Mouse (Mus musculus): ENCODE data around the gene Fgr. TPM values are rescaled to one million over a fixed set of nuclear protein-coding genes. Genes with fewer than 3 reads are reported as not detected.

Fgr gene
- polyA plus RNA-seq, 1 experiment from 2014 or later: 0.99 TPM

GRCm38 (mm10) chr4:133045771-133046474 is 72.0 kb downstream of the Fgr start:
- no peak overlapping the region for H3K4me3 ChIP-seq (ENCODE audit: low read depth, low read length)
- DNase-seq (ENCODE audit: low spot score) (no peak), ATAC-seq (replicated peaks; ENCODE audit: low FRiP score, low TSS enrichment, low read depth) (no peak)
- H3K4me1 ChIP-seq (replicated peaks; ENCODE audit: control insufficient read depth, insufficient read depth, low read length): peaks cover 90% of the 10 kb centered on the region
- H3K36me3 ChIP-seq (ENCODE audit: control insufficient read depth, insufficient read depth, low read length): no peaks in the 10 kb centered on the region
- no peak overlapping the region for H3K27ac ChIP-seq (ENCODE audit: low read depth)
- H3K9me3 ChIP-seq (ENCODE audit: control insufficient read depth, low read length): no peaks in the 10 kb centered on the region
- WGBS: 41% methylated on average over 11 of the region's 11 CpGs
- no peak overlapping the region for H3K9ac ChIP-seq (ENCODE audit: low read length)
- no peaks in the 10 kb centered on the region for H3K27me3 ChIP-seq (replicated peaks; ENCODE audit: control insufficient read depth, insufficient read depth, low read length)
- H3K4me2 ChIP-seq (ENCODE audit: low read length): no peak overlapping the region

DNA sequence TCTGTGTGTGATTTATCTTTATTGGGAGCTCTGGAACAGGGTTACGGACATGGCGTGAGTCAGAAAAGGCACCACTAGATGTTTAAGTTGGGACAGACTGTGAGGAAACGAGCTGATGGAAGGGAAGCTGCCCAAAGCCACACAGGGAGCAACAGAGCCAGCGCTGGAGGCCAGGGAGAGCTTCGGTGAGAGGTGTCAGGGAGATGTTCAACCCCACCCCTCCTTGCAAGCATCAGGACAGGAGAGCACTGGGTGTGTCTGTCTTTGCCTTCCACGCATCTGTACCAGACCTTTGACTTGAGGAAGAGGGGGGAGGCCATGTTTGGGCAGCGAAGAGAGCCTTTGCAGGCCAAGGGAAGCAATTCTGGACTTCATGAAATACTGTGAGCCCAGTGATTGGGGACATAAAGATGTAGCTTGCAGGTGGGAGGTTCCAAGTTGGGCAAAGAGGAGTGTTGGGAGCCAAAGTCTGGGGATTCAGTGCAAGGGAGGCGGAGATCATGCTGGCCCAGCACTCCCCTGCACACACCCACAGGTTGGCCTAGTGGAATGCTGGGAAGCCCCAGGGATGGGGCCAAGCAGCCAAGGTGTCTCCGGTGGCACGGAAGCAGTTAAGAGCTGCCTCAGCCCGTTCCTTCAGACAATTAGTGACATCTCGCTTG is 72.9 kb downstream of the Fgr start:
- Histone ChIP-seq H3K27ac (ENCODE audit: low read depth) (peak overlapping the region; percentile 12), H3K36me3 (ENCODE audit: control insufficient read depth, insufficient read depth, low read length) (no peaks in the 10 kb centered on the region), H3K4me1 (replicated peaks; ENCODE audit: control insufficient read depth, insufficient read depth, low read length) (peaks cover 90% of the 10 kb centered on the region), H3K4me3 (ENCODE audit: low read depth, low read length) (no peak overlapping the region), H3K27me3 (replicated peaks; ENCODE audit: control insufficient read depth, insufficient read depth, low read length) (no peaks in the 10 kb centered on the region), H3K9me3 (ENCODE audit: control insufficient read depth, low read length) (no peaks in the 10 kb centered on the region), H3K9ac (ENCODE audit: low read length) (no peak overlapping the region), H3K4me2 (ENCODE audit: low read length) (no peak overlapping the region; the same call in 1 of the 2 replicates)
- DNase-seq (ENCODE audit: low spot score): no peak
- 22% methylated on average over 12 of the region's 12 CpGs for WGBS
- ATAC-seq (replicated peaks; ENCODE audit: low FRiP score, low TSS enrichment, low read depth): no peak

- H3K27me3 ChIP-seq (replicated peaks; ENCODE audit: control insufficient read depth, insufficient read depth, low read length): no peaks in the 10 kb centered on the region
- H3K4me2 ChIP-seq (ENCODE audit: low read length): no peak overlapping the region
- no peak for DNase-seq (ENCODE audit: low spot score)
- H3K4me1 ChIP-seq (replicated peaks; ENCODE audit: control insufficient read depth, insufficient read depth, low read length): peaks cover 89% of the 10 kb centered on the region
- H3K36me3 ChIP-seq (ENCODE audit: control insufficient read depth, insufficient read depth, low read length): no peaks in the 10 kb centered on the region
- ATAC-seq (replicated peaks; ENCODE audit: low FRiP score, low TSS enrichment, low read depth): no peak
- H3K4me3 ChIP-seq (ENCODE audit: low read depth, low read length): no peak overlapping the region
- peak overlapping the region; percentile 12; the same call in 1 of the 2 replicates for H3K27ac ChIP-seq (ENCODE audit: low read depth)
- no peaks in the 10 kb centered on the region for H3K9me3 ChIP-seq (ENCODE audit: control insufficient read depth, low read length)
- no peak overlapping the region for H3K9ac ChIP-seq (ENCODE audit: low read length)
- 15% methylated on average over 15 of the region's 16 CpGs for WGBS
Observed at GRCm38 (mm10) chr4:133047353-133048105, 73.6 kb downstream of the Fgr start.

DNA sequence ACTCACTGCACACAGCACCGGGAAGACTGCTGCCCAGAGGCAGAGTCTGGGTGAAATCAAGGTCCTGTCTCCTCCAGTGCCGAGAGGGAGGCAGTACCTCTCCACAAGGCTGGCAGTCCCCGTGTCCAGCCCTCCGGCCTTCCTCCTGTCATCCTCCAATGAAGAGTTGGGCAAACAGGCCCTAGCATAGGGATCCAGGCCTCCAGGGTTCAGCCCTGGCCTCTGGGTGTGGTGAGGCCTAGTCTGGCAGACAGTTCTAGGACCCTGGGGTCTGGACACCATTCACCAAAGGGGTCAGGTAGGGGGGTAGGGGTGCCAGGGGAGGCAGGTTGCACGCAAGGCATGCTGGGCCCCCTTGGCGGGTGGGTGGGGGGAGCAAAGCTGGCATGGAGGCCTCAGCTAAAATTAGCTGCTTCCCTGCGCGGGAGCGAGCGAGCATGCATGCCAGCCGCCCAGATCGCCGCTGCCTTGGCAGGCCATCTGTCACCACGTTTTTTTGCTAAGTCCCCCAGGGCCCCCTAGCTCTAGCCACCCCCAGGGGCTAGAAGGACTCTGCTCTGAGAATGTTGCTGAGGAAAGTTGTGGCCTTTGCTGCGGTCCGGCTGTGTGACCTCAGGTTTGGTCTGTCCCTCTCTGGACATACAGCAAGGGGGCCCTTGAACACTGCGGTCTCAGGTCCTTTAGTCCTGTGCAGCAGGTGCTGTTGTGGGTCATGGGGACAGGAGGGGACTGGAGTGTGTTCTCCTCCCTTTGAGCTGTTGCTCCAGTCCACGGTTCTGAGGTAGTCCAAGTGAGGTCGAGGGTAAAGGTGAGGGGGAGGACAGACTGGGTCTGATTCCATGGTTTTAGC is 75.4 kb downstream of the Fgr start:
- DNase-seq (ENCODE audit: low spot score): no peak
- no peak for ATAC-seq (replicated peaks; ENCODE audit: low FRiP score, low TSS enrichment, low read depth)
- 61% methylated on average over 19 of the region's 19 CpGs for WGBS
- H3K4me2 ChIP-seq (ENCODE audit: low read length): no peak overlapping the region
- peaks cover 77% of the 10 kb centered on the region for H3K4me1 ChIP-seq (replicated peaks; ENCODE audit: control insufficient read depth, insufficient read depth, low read length)
- 0 out of 2 replicates have a peak, but pooled peaks cover 5% of the 10 kb centered on the region for H3K36me3 ChIP-seq (ENCODE audit: control insufficient read depth, insufficient read depth, low read length)
- H3K27me3 ChIP-seq (replicated peaks; ENCODE audit: control insufficient read depth, insufficient read depth, low read length): no peaks in the 10 kb centered on the region
- H3K4me3 ChIP-seq (ENCODE audit: low read depth, low read length): no peak overlapping the region
- H3K27ac ChIP-seq (ENCODE audit: low read depth): 0 out of 2 replicates have a peak overlapping the region, but pooled peaks have one; percentile 8
- H3K9me3 ChIP-seq (ENCODE audit: control insufficient read depth, low read length): no peaks in the 10 kb centered on the region
- H3K9ac ChIP-seq (ENCODE audit: low read length): no peak overlapping the region

DNA sequence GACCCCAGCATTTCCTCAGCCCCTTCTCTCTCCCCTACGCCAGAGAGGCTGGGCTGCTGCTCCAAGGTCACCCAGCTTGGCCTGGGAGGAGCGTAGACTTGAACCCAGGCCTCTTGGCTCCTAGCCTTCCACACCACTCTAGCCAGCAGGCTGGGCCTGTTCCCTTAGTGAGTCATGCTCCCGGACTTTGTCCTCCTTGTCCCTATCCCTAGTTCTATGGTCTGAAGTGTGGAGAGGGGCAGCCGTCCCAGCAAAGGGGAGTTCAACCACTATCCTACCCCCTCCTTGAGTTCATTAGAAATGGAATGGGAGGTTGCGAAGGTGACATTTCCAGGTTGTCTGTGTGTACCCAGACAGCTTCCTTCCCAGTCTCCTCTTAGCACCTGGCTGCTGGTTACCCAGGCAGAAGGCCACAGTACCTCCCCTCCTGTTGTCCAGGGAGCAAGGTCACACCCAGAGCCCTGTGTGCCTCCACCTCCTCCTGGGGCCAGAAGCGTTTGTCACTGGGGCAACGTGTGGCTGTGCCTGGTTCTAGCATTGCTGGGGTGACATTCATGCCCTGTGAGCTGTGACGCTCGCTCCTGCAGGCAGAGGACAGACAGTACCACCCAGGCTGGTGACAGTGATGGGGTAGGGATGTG is 76.4 kb downstream of the Fgr start:
- ATAC-seq (replicated peaks; ENCODE audit: low FRiP score, low TSS enrichment, low read depth) (no peak), DNase-seq (ENCODE audit: low spot score) (no peak)
- no peak overlapping the region for H3K27ac ChIP-seq (ENCODE audit: low read depth)
- H3K4me3 ChIP-seq (ENCODE audit: low read depth, low read length): no peak overlapping the region
- H3K4me2 ChIP-seq (ENCODE audit: low read length): no peak overlapping the region
- H3K27me3 ChIP-seq (replicated peaks; ENCODE audit: control insufficient read depth, insufficient read depth, low read length): no peaks in the 10 kb centered on the region
- 0 out of 2 replicates have a peak, but pooled peaks cover 5% of the 10 kb centered on the region for H3K36me3 ChIP-seq (ENCODE audit: control insufficient read depth, insufficient read depth, low read length)
- H3K9ac ChIP-seq (ENCODE audit: low read length): no peak overlapping the region
- H3K9me3 ChIP-seq (ENCODE audit: control insufficient read depth, low read length): no peaks in the 10 kb centered on the region
- H3K4me1 ChIP-seq (replicated peaks; ENCODE audit: control insufficient read depth, insufficient read depth, low read length): peaks cover 78% of the 10 kb centered on the region
- 76% methylated on average over 9 of the region's 9 CpGs for WGBS

GRCm38 (mm10) chr4:133050837-133051549 is 77.1 kb downstream of the Fgr start:
- H3K27me3 ChIP-seq (replicated peaks; ENCODE audit: control insufficient read depth, insufficient read depth, low read length): no peaks in the 10 kb centered on the region
- ATAC-seq (replicated peaks; ENCODE audit: low FRiP score, low TSS enrichment, low read depth): no peak
- H3K36me3 ChIP-seq (ENCODE audit: control insufficient read depth, insufficient read depth, low read length): 0 out of 2 replicates have a peak, but pooled peaks cover 5% of the 10 kb centered on the region
- no peak overlapping the region for H3K27ac ChIP-seq (ENCODE audit: low read depth)
- no peak overlapping the region for H3K9ac ChIP-seq (ENCODE audit: low read length)
- 96% methylated on average over 6 of the region's 6 CpGs for WGBS
- H3K4me2 ChIP-seq (ENCODE audit: low read length): no peak overlapping the region
- no peaks in the 10 kb centered on the region for H3K9me3 ChIP-seq (ENCODE audit: control insufficient read depth, low read length)
- peaks cover 78% of the 10 kb centered on the region for H3K4me1 ChIP-seq (replicated peaks; ENCODE audit: control insufficient read depth, insufficient read depth, low read length)
- no peak overlapping the region for H3K4me3 ChIP-seq (ENCODE audit: low read depth, low read length)
- no peak for DNase-seq (ENCODE audit: low spot score)

DNA sequence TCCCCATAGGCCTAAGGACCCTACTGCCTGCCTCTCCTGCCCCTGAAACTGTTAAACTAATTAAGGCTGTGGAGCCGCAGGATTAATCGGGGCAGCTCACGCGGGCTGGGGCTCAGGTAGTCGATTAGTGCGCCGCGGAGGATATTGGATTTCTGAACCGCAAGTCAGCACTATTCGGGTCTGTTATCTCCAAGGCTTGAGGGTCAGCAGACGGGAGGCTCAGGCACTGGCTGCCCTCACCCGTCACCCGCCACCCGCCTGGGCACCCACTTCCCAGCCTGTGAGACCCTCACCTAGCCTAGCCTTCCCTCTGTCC is 77.6 kb downstream of the Fgr start:
- Histone ChIP-seq H3K9me3 (ENCODE audit: control insufficient read depth, low read length) (no peaks in the 10 kb centered on the region), H3K4me1 (replicated peaks; ENCODE audit: control insufficient read depth, insufficient read depth, low read length) (peaks cover 78% of the 10 kb centered on the region), H3K36me3 (ENCODE audit: control insufficient read depth, insufficient read depth, low read length) (0 out of 2 replicates have a peak, but pooled peaks cover 5% of the 10 kb centered on the region), H3K9ac (ENCODE audit: low read length) (no peak overlapping the region), H3K27ac (ENCODE audit: low read depth) (no peak overlapping the region), H3K4me2 (ENCODE audit: low read length) (no peak overlapping the region), H3K4me3 (ENCODE audit: low read depth, low read length) (no peak overlapping the region), H3K27me3 (replicated peaks; ENCODE audit: control insufficient read depth, insufficient read depth, low read length) (no peaks in the 10 kb centered on the region)
- ATAC-seq (replicated peaks; ENCODE audit: low FRiP score, low TSS enrichment, low read depth) (no peak), DNase-seq (ENCODE audit: low spot score) (no peak)
- 64% methylated on average over 14 of the region's 14 CpGs for WGBS

Measured in intestine, embryonic 14.5 days (tissue).